Mouse (Mus musculus) heart, postnatal 14 days (tissue): ENCODE data around the gene Laptm5. TPM values are rescaled to one million over a fixed set of nuclear protein-coding genes. Genes with fewer than 3 reads are reported as not detected.

ENCODE experiments used
- DNase-seq, 2 experiments: peaks; one replicate each; pipeline ENCODE4 v3.0.0; 2021 to 2022
- intact Hi-C: fragments of 180-260 bp; cut with DNase I; formaldehyde crosslinking; loops from one replicate; pipeline ENCODE4 v1.15.1; 2025
- total RNA-seq, 2 experiments: library from RNA; stranded (reverse); gene quantifications; 2 replicates each; pipeline ENCODE4 v1.2.3; 2021

The Laptm5 gene
- total RNA-seq, 2 experiments from 2014 or later = 17.8 to 35.3 TPM

- no peak for DNase-seq
- intact Hi-C loops = no loop called here
These were observed 4.6 kb downstream of the Laptm5 start for GRCm38 (mm10) chr4:130917564-130917963.

GRCm38 (mm10) chr4:130918805-130919749 is 6.2 kb downstream of the Laptm5 start:
- DNase-seq = no peak
- intact Hi-C loops = no loop called here

- intact Hi-C loops = no loop called here
- DNase-seq = no peak
These were observed 6.9 kb downstream of the Laptm5 start for GRCm38 (mm10) chr4:130919750-130920356.

GRCm38 (mm10) chr4:130920951-130921693 is 8.2 kb downstream of the Laptm5 start:
- intact Hi-C loops = no loop called here
- no peak for DNase-seq

GRCm38 (mm10) chr4:130921986-130922385 is 9.1 kb downstream of the Laptm5 start:
- DNase-seq = no peak
- intact Hi-C loops = no loop called here

- intact Hi-C loops = no loop called here
- no peak for DNase-seq
These were observed 13.3 kb downstream of the Laptm5 start for GRCm38 (mm10) chr4:130926274-130926673.

GRCm38 (mm10) chr4:130927821-130928220 is 14.9 kb downstream of the Laptm5 start:
- no peak for DNase-seq
- intact Hi-C loops = no loop called here

GRCm38 (mm10) chr4:130942644-130943043 is 29.7 kb downstream of the Laptm5 start:
- intact Hi-C loops = no loop called here
- no peak for DNase-seq

- DNase-seq = no peak
- intact Hi-C loops = loop anchor here (1.0 kb wide), 1 partner anchor 46 kb away; no protein-coding TSS in a partner anchor
These were observed 31.2 kb downstream of the Laptm5 start, which contains the start of gene Matn1 for GRCm38 (mm10) chr4:130944112-130944511. Matn1 (plus strand) TSS chr4:130944385.

- DNase-seq = no peak
- intact Hi-C loops = loop anchor here (1.0 kb wide), 1 partner anchor 46 kb away; no protein-coding TSS in a partner anchor
These were observed 31.9 kb downstream of the Laptm5 start for GRCm38 (mm10) chr4:130944779-130945178.

- DNase-seq = peak in 1 of 2 experiments; percentile 39
- intact Hi-C loops = loop anchor here (1.0 to 2.0 kb wide), 2 partner anchors 51 to 156 kb away; no protein-coding TSS in a partner anchor
These were observed 34.2 kb downstream of the Laptm5 start for GRCm38 (mm10) chr4:130947094-130947647.

- DNase-seq = no peak
- intact Hi-C loops = no loop called here
These were observed 37.0 kb downstream of the Laptm5 start for GRCm38 (mm10) chr4:130949821-130950384.

- peak in 1 of 2 experiments; percentile 15 for DNase-seq
- intact Hi-C loops = no loop called here
These were observed 39.6 kb downstream of the Laptm5 start for GRCm38 (mm10) chr4:130952531-130952930.

GRCm38 (mm10) chr4:130957156-130957555 is 44.2 kb downstream of the Laptm5 start:
- intact Hi-C loops = no loop called here
- DNase-seq = no peak

GRCm38 (mm10) chr4:130958812-130959211 is 45.9 kb downstream of the Laptm5 start:
- intact Hi-C loops = no loop called here
- no peak for DNase-seq

- no peak for DNase-seq
- intact Hi-C loops = loop anchor here (1.0 to 5.0 kb wide), 6 partner anchors 218 to 879 kb away; partner anchors contain the start of gene Ptpru
These were observed 46.8 kb downstream of the Laptm5 start for GRCm38 (mm10) chr4:130959678-130960077.

- peak; percentile 87 to 92 for DNase-seq
- intact Hi-C loops = loop anchor here (1.0 to 5.0 kb wide), 6 partner anchors 217 to 878 kb away; partner anchors contain the start of gene Ptpru
These were observed 47.3 kb downstream of the Laptm5 start for GRCm38 (mm10) chr4:130960118-130960734.

GRCm38 (mm10) chr4:130971278-130971677 is 58.4 kb downstream of the Laptm5 start:
- intact Hi-C loops = no loop called here
- no peak for DNase-seq

GRCm38 (mm10) chr4:130972421-130972829 is 59.5 kb downstream of the Laptm5 start:
- intact Hi-C loops = no loop called here
- peak; percentile 51 to 72 for DNase-seq
